Mouse (Mus musculus): Measurements from ENCODE around the gene Ap4s1. TPM values are rescaled to one million over a fixed set of nuclear protein-coding genes. Genes with fewer than 3 reads are reported as not detected.
"Not testable (repeated sequence)": the region's sequence is repeated elsewhere in the genome, so short reads cannot be mapped to it uniquely, and the experiment has no call there.

Ap4s1 gene
- total and polyA plus RNA-seq, 2 experiments from 2014 or later = 33.9 to 68.1 TPM

GRCm38 (mm10) chr12:51691845-51692632, 1.2 kb downstream of the Ap4s1 start, which contains the start of gene Strn3:
Gene Strn3, minus strand, starts transcription at chr12:51691897.
- H3K27ac ChIP-seq = peak within 1 kb of the TSS; percentile 100
- TF ChIP-seq CTCF (IDR thresholded peaks at IDR 0.05; ENCODE audit: low read depth) = no peak
- H3K4me3 ChIP-seq (ENCODE audit: low read length) = peak within 1 kb of the TSS; percentile 100
- ATAC-seq = peak; percentile 96
- 0 out of 2 replicates have a peak, but pooled peaks cover 11% of the 10 kb centered on the region for H3K4me1 ChIP-seq (ENCODE audit: insufficient read depth, low read length)
- H3K27me3 ChIP-seq (ENCODE audit: insufficient read depth, low read length) = no peaks in the 10 kb centered on the region
- H3K4me2 ChIP-seq (ENCODE audit: low read depth, low read length) = peak within 1 kb of the TSS; percentile 59
- H3K9ac ChIP-seq (replicated peaks; ENCODE audit: low read length) = peak within 1 kb of the TSS; percentile 100
- no peaks in the 10 kb centered on the region for H3K9me3 ChIP-seq (ENCODE audit: low read length)
- under 1% methylated on average over 48 of the region's 56 CpGs for WGBS
- DNase-seq (ENCODE audit: low spot score) = peak; percentile 98
- no peaks in the 10 kb centered on the region for H3K36me3 ChIP-seq (ENCODE audit: insufficient read depth, low read length)

GRCm38 (mm10) chr12:51692870-51693269, 2.0 kb downstream of the Ap4s1 start:
- ATAC-seq; H3K9ac ChIP-seq (replicated peaks; ENCODE audit: low read length); H3K9me3 ChIP-seq (ENCODE audit: low read length); DNase-seq (ENCODE audit: low spot score); H3K36me3 ChIP-seq (ENCODE audit: insufficient read depth, low read length); H3K27ac ChIP-seq; H3K27me3 ChIP-seq (ENCODE audit: insufficient read depth, low read length); H3K4me3 ChIP-seq (ENCODE audit: low read length): not testable (repeated sequence)
- Histone ChIP-seq H3K4me1 (ENCODE audit: insufficient read depth, low read length) (0 out of 2 replicates have a peak, but pooled peaks cover 11% of the 10 kb centered on the region), H3K4me2 (ENCODE audit: low read depth, low read length) (peak overlapping the region; percentile 59; the same call in 1 of the 2 replicates)
- 78% methylated on average over 10 of the region's 10 CpGs for WGBS

- ATAC-seq (no peak), DNase-seq (ENCODE audit: low spot score) (no peak)
- H3K9me3 ChIP-seq (ENCODE audit: low read length) = no peaks in the 10 kb centered on the region
- no peaks in the 10 kb centered on the region for H3K27me3 ChIP-seq (ENCODE audit: insufficient read depth, low read length)
- WGBS = 78% methylated on average over 3 of the region's 3 CpGs
- H3K4me1 ChIP-seq (ENCODE audit: insufficient read depth, low read length) = 0 out of 2 replicates have a peak, but pooled peaks cover 11% of the 10 kb centered on the region
- no peaks in the 10 kb centered on the region for H3K36me3 ChIP-seq (ENCODE audit: insufficient read depth, low read length)
- H3K9ac ChIP-seq (replicated peaks; ENCODE audit: low read length) = no peak overlapping the region
- H3K4me3 ChIP-seq (ENCODE audit: low read length) = no peak overlapping the region
- H3K4me2 ChIP-seq (ENCODE audit: low read depth, low read length) = no peak overlapping the region
- H3K27ac ChIP-seq = no peak overlapping the region
- no peak for TF ChIP-seq CTCF (IDR thresholded peaks at IDR 0.05; ENCODE audit: low read depth)
Observed at GRCm38 (mm10) chr12:51693419-51693818, 2.6 kb downstream of the Ap4s1 start.

- H3K27me3 ChIP-seq (ENCODE audit: insufficient read depth, low read length) = no peaks in the 10 kb centered on the region
- H3K27ac ChIP-seq = no peak overlapping the region
- H3K9ac ChIP-seq (replicated peaks; ENCODE audit: low read length) = no peak overlapping the region
- no peaks in the 10 kb centered on the region for H3K36me3 ChIP-seq (ENCODE audit: insufficient read depth, low read length)
- no peak overlapping the region for H3K4me2 ChIP-seq (ENCODE audit: low read depth, low read length)
- TF ChIP-seq CTCF (IDR thresholded peaks at IDR 0.05; ENCODE audit: low read depth) = no peak
- H3K4me3 ChIP-seq (ENCODE audit: low read length) = no peak overlapping the region
- no peaks in the 10 kb centered on the region for H3K9me3 ChIP-seq (ENCODE audit: low read length)
- DNase-seq (ENCODE audit: low spot score) (no peak), ATAC-seq (no peak)
- 0 out of 2 replicates have a peak, but pooled peaks cover 11% of the 10 kb centered on the region for H3K4me1 ChIP-seq (ENCODE audit: insufficient read depth, low read length)
Observed at GRCm38 (mm10) chr12:51694096-51694495, 3.3 kb downstream of the Ap4s1 start.

GRCm38 (mm10) chr12:51694966-51695365, 4.1 kb downstream of the Ap4s1 start:
- H3K36me3 ChIP-seq (ENCODE audit: insufficient read depth, low read length) = no peaks in the 10 kb centered on the region
- H3K4me3 ChIP-seq (ENCODE audit: low read length) = no peak overlapping the region
- 0 out of 2 replicates have a peak, but pooled peaks cover 7% of the 10 kb centered on the region for H3K4me1 ChIP-seq (ENCODE audit: insufficient read depth, low read length)
- no peak overlapping the region for H3K27ac ChIP-seq
- no peak overlapping the region for H3K9ac ChIP-seq (replicated peaks; ENCODE audit: low read length)
- TF ChIP-seq CTCF (IDR thresholded peaks at IDR 0.05; ENCODE audit: low read depth) = no peak
- DNase-seq (ENCODE audit: low spot score) (no peak), ATAC-seq (no peak)
- no peak overlapping the region for H3K4me2 ChIP-seq (ENCODE audit: low read depth, low read length)
- H3K9me3 ChIP-seq (ENCODE audit: low read length) = no peaks in the 10 kb centered on the region
- no peaks in the 10 kb centered on the region for H3K27me3 ChIP-seq (ENCODE audit: insufficient read depth, low read length)
- 79% methylated on average over 1 of the region's 1 CpGs for WGBS

GRCm38 (mm10) chr12:51696157-51696556, 5.3 kb downstream of the Ap4s1 start:
- Histone ChIP-seq H3K9ac (replicated peaks; ENCODE audit: low read length) (no peak overlapping the region), H3K27ac (no peak overlapping the region), H3K9me3 (ENCODE audit: low read length) (no peaks in the 10 kb centered on the region), H3K4me2 (ENCODE audit: low read depth, low read length) (no peak overlapping the region), H3K27me3 (ENCODE audit: insufficient read depth, low read length) (no peaks in the 10 kb centered on the region), H3K4me1 (ENCODE audit: insufficient read depth, low read length) (0 out of 2 replicates have a peak, but pooled peaks cover 6% of the 10 kb centered on the region), H3K36me3 (ENCODE audit: insufficient read depth, low read length) (no peaks in the 10 kb centered on the region), H3K4me3 (ENCODE audit: low read length) (no peak overlapping the region)
- TF ChIP-seq CTCF (IDR thresholded peaks at IDR 0.05; ENCODE audit: low read depth) = no peak
- no peak for ATAC-seq
- no peak for DNase-seq (ENCODE audit: low spot score)
- WGBS = 73% methylated on average over 2 of the region's 2 CpGs
